Mouse (Mus musculus) CD8-positive naive resting alpha-beta T cell, adult 57 days (primary cell): ENCODE data around the gene Ppfia1. TPM values are rescaled to one million over a fixed set of nuclear protein-coding genes. Genes with fewer than 3 reads are reported as not detected.

Experiments used
- total RNA-seq: library from RNA; stranded (reverse); gene quantifications from one replicate; pipeline ENCODE4 v1.2.4, GENCODE M21; 2023

Gene Ppfia1
- total RNA-seq: 82.7 TPM

DNA sequence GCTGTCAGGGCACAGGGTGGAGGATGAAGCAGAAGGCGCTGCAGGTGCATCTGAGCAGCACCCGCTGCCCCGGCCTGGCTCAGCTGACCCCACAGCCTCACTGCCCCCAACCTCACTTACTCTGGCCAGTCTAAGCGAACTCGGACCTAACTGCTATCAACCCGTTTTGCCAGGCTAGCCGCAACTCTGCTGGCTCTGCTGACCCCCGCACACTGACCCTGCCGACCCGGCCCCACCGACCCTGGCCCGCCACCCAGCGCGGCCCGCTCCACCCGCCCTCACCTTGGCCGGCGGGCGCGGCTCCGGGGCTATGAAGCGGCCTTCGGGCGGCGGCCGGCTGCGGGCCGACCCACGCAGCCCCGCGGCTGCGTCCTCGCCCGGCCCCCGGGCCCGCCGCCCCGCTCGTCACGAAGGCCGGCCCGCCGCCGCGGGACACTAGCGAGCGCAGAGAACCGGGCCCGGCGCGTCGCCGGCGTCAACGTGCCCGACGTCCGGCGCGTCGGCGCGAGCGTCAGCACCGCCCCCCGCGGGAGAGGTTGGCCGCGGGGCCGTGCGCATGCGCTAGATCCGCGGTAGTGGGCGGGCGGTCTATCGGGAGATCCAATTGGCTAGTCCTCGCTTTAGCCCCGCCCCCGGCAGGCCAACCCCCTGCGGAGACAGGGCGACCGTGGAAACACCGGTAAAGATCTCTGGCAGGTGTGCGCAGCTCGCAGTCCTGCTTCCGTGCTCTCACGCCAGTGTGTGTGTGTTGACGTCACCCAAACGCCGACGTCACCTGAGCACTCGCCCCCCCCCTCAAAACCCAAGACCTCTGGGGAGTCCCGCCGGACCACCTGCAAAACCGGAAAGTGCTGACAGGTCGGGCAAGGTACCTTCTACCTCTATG, at the start of gene Ppfia1:
TSS of gene Ppfia1 (minus strand) at position 493 of the 886 bp plus-strand sequence.

DNA sequence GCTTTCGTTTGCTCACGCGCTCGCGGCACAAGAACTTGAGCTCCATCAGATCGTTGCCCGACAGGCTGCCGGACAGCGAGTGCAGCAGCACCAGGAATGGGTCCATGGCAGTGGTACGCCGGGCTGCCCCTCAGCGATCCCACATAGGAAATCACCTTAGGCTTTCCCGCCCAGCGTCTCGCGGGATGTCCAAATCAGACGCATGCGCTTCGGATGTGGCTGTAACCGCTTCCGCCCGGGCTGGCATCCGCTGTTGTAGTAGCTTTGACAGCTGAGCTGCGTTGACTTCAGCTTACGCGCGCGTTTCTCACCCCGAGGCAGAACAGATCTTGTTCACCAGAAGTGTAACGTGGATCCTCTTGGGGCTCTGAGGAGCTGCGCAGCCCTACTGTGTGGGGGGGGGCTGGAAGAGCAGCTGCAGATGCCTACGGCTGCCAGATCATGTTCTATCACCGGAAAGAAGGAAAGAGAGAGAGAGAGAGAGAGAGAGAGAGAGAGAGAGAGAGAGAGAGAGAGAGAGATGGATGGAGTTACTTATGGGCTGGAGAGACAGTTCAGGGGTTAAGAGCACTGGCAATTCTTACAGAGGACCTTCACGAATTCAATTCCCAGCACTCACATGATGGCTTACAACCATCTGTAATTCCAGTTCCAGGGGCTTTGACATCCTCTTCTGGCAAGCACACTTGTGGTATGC, 28.9 kb upstream of the Ppfia1 start, which contains the start of gene Fadd:
TSS of gene Fadd (minus strand) at position 180 of the 697 bp plus-strand sequence.

DNA sequence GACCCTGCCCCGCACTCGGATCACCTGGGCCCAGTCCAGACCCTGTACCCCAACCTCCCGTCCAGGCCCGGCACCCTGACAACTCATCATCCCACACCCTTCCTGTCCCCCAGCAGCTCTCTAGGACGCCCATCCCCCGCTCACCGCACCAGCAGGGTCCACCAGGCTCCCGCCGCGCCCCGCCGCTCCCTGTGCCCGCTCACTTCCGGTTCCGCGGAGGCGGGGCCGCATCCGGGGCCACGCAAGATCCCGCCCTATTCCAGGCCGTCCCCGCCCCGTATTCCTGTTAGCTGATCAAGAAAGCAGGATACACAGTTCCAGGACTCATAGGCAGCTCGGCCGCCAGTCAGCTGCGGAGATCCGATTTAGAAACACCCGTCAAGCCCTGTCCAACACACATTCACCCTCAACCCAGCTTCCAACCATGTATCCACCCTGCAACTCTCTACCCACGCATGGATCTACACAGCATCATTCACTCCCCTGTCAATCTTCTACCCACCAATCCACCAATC, 82.9 kb downstream of the Ppfia1 start, which contains the start of gene Cttn:
TSS of gene Cttn (minus strand) at position 465 of the 515 bp plus-strand sequence.

Other genes with a start within 250 kb of the Ppfia1 start
- gene Cttn, start 82.7 kb downstream of the Ppfia1 start, total RNA-seq: 0.92 TPM
- gene Fadd, start 28.7 kb upstream of the Ppfia1 start, total RNA-seq: 5.3 TPM
- gene Ano1, start 198.2 kb upstream of the Ppfia1 start, total RNA-seq: not detected